ENCODE assay signal across 9 mouse cellular contexts in the genomic region with DNA sequence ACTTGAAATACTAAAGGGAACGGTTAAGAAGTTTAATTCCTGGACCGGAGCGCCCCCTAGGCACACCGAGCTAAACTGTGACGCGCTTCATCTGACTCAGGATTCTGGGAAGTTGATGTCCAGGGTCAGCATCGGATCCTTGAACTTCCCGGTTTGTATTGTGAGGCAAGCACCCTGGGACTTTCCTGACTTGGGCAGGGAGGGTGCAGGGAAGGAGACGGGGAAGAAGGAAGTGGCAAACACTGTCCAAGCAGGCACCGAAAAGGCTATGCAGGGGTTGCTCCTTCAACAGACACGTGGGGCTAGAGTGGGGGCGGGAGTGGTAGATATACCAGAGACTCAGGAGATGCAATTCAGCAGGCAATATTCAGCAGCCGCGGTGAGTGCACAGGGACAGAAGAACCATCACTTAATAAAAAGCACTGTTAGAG.
A peak's percentile ranks its signal among the peaks of the same experiment; 100 is the strongest.
DNase-seq lines count a peak whose midpoint lies in the region; ATAC-seq lines count a peak whose summit lies in the region.
"Had no signal": no experiment of that assay in that cellular context is flagged by ENCODE, and none has a peak within 500 bp of the region (broad histone marks: within the 10 kb centered on the region; RNA-seq: fewer than 3 reads in every experiment).

No protein-coding gene starts in this region.

- H3K4me3 ChIP-seq in hindbrain, embryonic 10.5 days: peak overlapping the region; percentile 33
- H3K4me3 ChIP-seq in lung, embryonic 15.5 days: no peak overlapping the region
- H3K4me3 ChIP-seq: midbrain, embryonic 12.5 days had no signal

- H3K4me1 ChIP-seq in hindbrain, embryonic 10.5 days (replicated peaks): peaks cover 20% of the 10 kb centered on the region
- peaks cover 8% of the 10 kb centered on the region; the same call in 1 of the 2 replicates for H3K4me1 ChIP-seq in lung, embryonic 15.5 days
- H3K4me1 ChIP-seq: midbrain, embryonic 12.5 days had no signal

- H3K36me3 ChIP-seq in hindbrain, embryonic 10.5 days: no peaks in the 10 kb centered on the region
- no peaks in the 10 kb centered on the region for H3K36me3 ChIP-seq in lung, embryonic 15.5 days
- H3K36me3 ChIP-seq: midbrain, embryonic 12.5 days had no signal

- no peaks in the 10 kb centered on the region for H3K9me3 ChIP-seq in hindbrain, embryonic 10.5 days
- H3K9me3 ChIP-seq in lung, embryonic 15.5 days: no peaks in the 10 kb centered on the region

- H3K27me3 ChIP-seq in hindbrain, embryonic 10.5 days (ENCODE audit: insufficient read depth, poor library complexity, severe bottlenecking): no peaks in the 10 kb centered on the region
- no peaks in the 10 kb centered on the region for H3K27me3 ChIP-seq in lung, embryonic 15.5 days

- peak overlapping the region; percentile 56; the same call in 1 of the 2 replicates for H3K27ac ChIP-seq in hindbrain, embryonic 10.5 days
- no peak overlapping the region for H3K27ac ChIP-seq in lung, embryonic 15.5 days
- H3K27ac ChIP-seq: midbrain, embryonic 12.5 days had no signal

- WGBS in hindbrain, embryonic 10.5 days: 20% methylated on average over 14 of the region's 14 CpGs
- 15% methylated on average over 14 of the region's 14 CpGs for WGBS in lung, embryonic 15.5 days

- peak overlapping the region; percentile 31; the same call in 1 of the 2 replicates for H3K4me2 ChIP-seq in lung, embryonic 15.5 days
- H3K4me2 ChIP-seq: midbrain, embryonic 12.5 days had no signal

- DNase-seq in MEL-GATA-1-ER (ENCODE audit: extremely low read depth, low read depth): peak; percentile 52
- DNase-seq in cerebellum, adult 9-11 months: peak; percentile 17
- DNase-seq in hindbrain, embryonic 10.5 days (ENCODE audit: low spot score): peak; percentile 65
- DNase-seq in layer of hippocampus, adult 9-11 months: peak; percentile 66
- peak; percentile 81 for DNase-seq in right cerebral cortex, adult 18-20 months
- DNase-seq in urinary bladder, adult 2 months (ENCODE audit: low spot score): peak; percentile 61

- no peak overlapping the region for H3K9ac ChIP-seq in lung, embryonic 15.5 days
- H3K9ac ChIP-seq: midbrain, embryonic 12.5 days had no signal

- peak; percentile 94 for ATAC-seq in frontal cortex, adult (ENCODE audit: low TSS enrichment)
- ATAC-seq in lung, embryonic 15.5 days (ENCODE audit: borderline replicate concordance, extremely low read depth, low FRiP score, low TSS enrichment): no peak

Comparison
In these comparisons a context has a peak if more than half of its experiments do, and no peak if none do; other contexts are left out.
1. DNase-seq: peak in every context shown above with its lines; median percentile 81 in right cerebral cortex, adult 18-20 months; 66 in layer of hippocampus, adult 9-11 months; 65 in hindbrain, embryonic 10.5 days; 61 in urinary bladder, adult 2 months; 52 in MEL-GATA-1-ER; 17 in cerebellum, adult 9-11 months.